Mouse (Mus musculus): ENCODE measurements at regions not wholly inside any gene's neighbourhood (a gene's known extent, or its start where the extent isn't known, plus 50 kb on each side); places are given as distances from the start of the nearest gene placed in this dataset.

GRCm38 (mm10) chr15:42296406-42296805 lies 2162.2 kb downstream of the 9330182O14Rik start:
- no peak for TF ChIP-seq CTCF (IDR thresholded peaks at IDR 0.05; ENCODE audit: low read depth)
- no peak for TF ChIP-seq EP300 (IDR thresholded peaks at IDR 0.05; ENCODE audit: low read depth)

All from liver, postnatal 0 days (tissue).